Mouse (Mus musculus): ENCODE data around the gene Pde4b.

DNA sequence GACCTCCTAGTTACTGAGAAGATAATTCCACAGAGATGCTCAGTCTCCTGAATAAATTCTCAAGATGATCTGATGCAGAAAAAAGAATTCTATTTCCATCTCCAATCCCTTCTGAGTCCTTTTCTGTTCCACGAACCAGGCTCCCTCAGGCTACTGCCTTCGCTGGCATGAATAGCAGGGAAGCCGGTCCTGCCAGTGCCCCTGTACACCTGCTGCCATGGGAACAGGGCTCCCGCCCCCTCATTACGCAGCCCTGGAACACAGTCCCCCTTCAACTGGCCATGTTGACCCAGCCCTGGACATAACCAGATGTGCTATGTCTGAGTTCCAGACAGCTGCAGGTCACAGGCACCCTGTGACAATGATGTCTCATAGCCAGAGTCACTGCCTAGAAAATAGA lies 535.6 kb downstream of the Pde4b start:
- no peak for TF ChIP-seq CTCF (IDR thresholded peaks at IDR 0.05; ENCODE audit: low read depth, low read length)
- no peak for TF ChIP-seq GATA1 (IDR thresholded peaks at IDR 0.05; ENCODE audit: borderline replicate concordance, low read length)
- TF ChIP-seq GATA2 (IDR thresholded peaks at IDR 0.05; ENCODE audit: borderline replicate concordance, low read depth, low read length): no peak
- TF ChIP-seq POLR2AphosphoS5 (IDR thresholded peaks at IDR 0.05; ENCODE audit: insufficient replicate concordance, low read depth, low read length): no peak
